Mouse (Mus musculus) kidney, adult 2 months (tissue): ENCODE measurements at regions not wholly inside any gene's neighbourhood (a gene's known extent, or its start where the extent isn't known, plus 50 kb on each side); places are given as distances from the start of the nearest gene placed in this dataset.
A peak's percentile ranks its signal among the peaks of the same experiment; 100 is the strongest.

ENCODE experiments used
- DNase-seq: peaks from one replicate; pipeline ENCODE4 v3.0.0; 2021
- H3K27ac ChIP-seq: fragments of 200-500 bp; 2 replicates; pipeline ENCODE4 v1.5.1; 2012; ENCODE audit warnings: low read depth, low read length, control low read depth, inconsistent platforms; ENCODE audit not compliant: insufficient read depth
- H3K27me3 ChIP-seq: fragments of 200-500 bp; replicated peaks from 2 replicates; pipeline ENCODE4 v1.6.1; 2012; ENCODE audit warnings: mild to moderate bottlenecking, moderate library complexity, low read length, inconsistent platforms; ENCODE audit not compliant: control insufficient read depth, insufficient read depth
- H3K36me3 ChIP-seq: fragments of 200-500 bp; 2 replicates; pipeline ENCODE4 v1.6.1; 2012; ENCODE audit warnings: mild to moderate bottlenecking, moderate library complexity, low read length, inconsistent platforms; ENCODE audit not compliant: control insufficient read depth, insufficient read depth
- H3K4me1 ChIP-seq: fragments of 200-500 bp; 2 replicates; pipeline ENCODE4 v1.6.1; 2011; ENCODE audit warnings: low read length; ENCODE audit not compliant: control insufficient read depth, insufficient read depth
- H3K4me3 ChIP-seq: fragments of 200-500 bp; 2 replicates; pipeline ENCODE4 v1.5.1; 2011; ENCODE audit warnings: mild to moderate bottlenecking, low read depth, low read length, control low read depth; ENCODE audit not compliant: insufficient read depth
- CTCF ChIP-seq: fragments of 200-500 bp; conservative IDR thresholded peaks from 2 replicates; pipeline ENCODE4 v1.5.1; 2011; ENCODE audit warnings: low read depth, mild to moderate bottlenecking, control low read depth, low read length, moderate library complexity, mixed read lengths; ENCODE audit not compliant: insufficient read depth, insufficient read length
- POLR2A ChIP-seq: fragments of 200-500 bp; IDR thresholded peaks from one replicate; pipeline ENCODE4 v1.6.1; 2011; ENCODE audit warnings: low read depth, low read length, control low read depth
- WGBS: fragments of 180-500 bp; shearing (Covaris S2); methylation state at CpG from one replicate; pipeline ENCODE4 v1.1.7; 2018; 5-methylcytosine and 5-hydroxymethylcytosine counted together

DNA sequence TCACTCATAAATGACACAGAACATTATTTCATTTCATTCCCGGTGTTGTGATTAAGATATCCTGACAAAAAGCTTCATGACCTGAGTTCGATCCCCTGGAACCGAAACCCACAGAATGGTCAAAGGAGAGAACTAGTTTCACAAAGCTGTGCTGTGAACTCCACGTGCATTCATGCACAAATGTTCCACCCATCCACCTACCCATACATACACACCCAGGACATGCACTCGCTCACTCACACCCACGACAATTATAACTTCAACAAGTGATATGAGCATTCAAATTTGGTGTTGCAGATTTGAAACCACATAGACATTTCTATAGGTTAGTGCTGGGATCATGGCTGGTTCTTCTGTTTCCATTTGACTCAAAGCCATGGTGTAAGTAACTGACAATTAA lies 243.4 kb downstream of the Gm11361 start:
- no peak overlapping the region for H3K27ac ChIP-seq
- no peaks in the 10 kb centered on the region for H3K27me3 ChIP-seq
- 95% methylated on average over 6 of the region's 6 CpGs for WGBS

DNA sequence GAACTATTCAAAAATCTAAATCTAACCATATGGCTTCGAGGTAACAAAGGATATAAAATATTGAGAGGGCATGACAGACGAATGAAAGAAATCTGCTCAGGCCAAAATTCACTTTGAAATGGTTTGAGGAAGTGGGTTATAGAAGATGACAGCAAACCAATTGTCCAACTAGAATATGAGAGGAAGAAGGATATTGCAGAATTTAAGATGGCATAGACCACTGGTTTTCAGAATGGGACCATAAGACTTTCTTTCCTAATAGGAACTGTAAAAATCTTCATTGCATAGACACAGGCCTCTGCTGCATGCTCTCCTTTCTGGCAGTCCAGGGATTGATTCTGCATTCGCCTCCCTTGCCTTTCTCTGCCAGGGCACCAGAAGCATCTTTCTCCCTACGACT lies 240.2 kb downstream of the Gm11361 start:
- WGBS, result 93% methylated on average over 4 of the region's 4 CpGs
- H3K27ac ChIP-seq, result no peak overlapping the region
- H3K36me3 ChIP-seq, result no peaks in the 10 kb centered on the region
- TF ChIP-seq POLR2A (no peak), CTCF (no peak)
- no peaks in the 10 kb centered on the region for H3K4me1 ChIP-seq
- no peak for DNase-seq
- H3K4me3 ChIP-seq, result no peak overlapping the region
- no peaks in the 10 kb centered on the region for H3K27me3 ChIP-seq

More for the DNA sequence above, 243.4 kb downstream of the Gm11361 start:
- Histone ChIP-seq H3K4me3 (no peak overlapping the region), H3K4me1 (no peaks in the 10 kb centered on the region), H3K36me3 (no peaks in the 10 kb centered on the region)
- no peak for DNase-seq
- TF ChIP-seq CTCF (no peak), POLR2A (no peak)

DNA sequence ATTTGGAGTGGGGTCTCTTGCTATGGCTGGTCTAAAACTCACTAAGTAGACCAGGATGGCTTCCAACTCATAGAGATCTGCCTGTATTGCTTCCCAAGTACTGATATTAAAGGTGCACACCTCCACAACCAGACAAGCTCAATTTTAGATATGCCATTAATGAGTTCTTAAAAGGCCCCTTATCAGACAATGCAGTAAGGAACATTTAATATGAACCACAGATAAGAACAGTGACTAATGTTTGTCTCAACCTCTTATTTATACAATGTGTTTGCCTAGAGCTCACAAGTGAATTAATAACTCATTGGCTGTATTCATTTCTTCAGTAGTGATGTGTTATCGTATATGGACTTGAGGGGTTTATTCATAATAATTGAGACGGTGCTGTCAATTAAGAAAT lies 234.7 kb downstream of the Gm11361 start:
- no peaks in the 10 kb centered on the region for H3K4me1 ChIP-seq
- TF ChIP-seq CTCF, result no peak
- TF ChIP-seq POLR2A, result no peak
- H3K27me3 ChIP-seq, result no peaks in the 10 kb centered on the region
- no peak overlapping the region for H3K27ac ChIP-seq
- H3K36me3 ChIP-seq, result no peaks in the 10 kb centered on the region
- H3K4me3 ChIP-seq, result no peak overlapping the region
- 95% methylated on average over 2 of the region's 2 CpGs for WGBS
- no peak for DNase-seq

DNA sequence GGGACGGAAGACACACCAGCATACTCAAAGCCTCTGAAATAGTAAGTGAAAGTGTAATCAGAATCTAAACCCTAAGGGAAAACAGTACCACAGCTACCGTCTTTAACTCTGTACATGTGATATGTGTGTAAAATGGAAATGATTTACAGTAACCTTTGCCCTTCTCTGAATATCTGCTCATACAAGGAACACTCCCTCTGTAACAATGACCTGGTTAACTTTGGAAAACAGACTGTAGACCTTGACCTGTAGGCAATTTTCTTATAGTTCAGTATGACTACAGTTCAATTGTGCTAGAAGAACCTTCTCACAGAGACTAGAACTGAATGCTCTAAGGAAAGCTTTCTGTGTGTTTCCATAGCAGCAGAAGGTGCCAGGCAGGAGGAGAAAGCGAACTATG lies 226.4 kb downstream of the Gm11361 start:
- no peak overlapping the region for H3K4me3 ChIP-seq
- no peaks in the 10 kb centered on the region for H3K27me3 ChIP-seq
- TF ChIP-seq POLR2A, result no peak
- TF ChIP-seq CTCF, result no peak
- 47% methylated on average over 3 of the region's 3 CpGs for WGBS
- H3K4me1 ChIP-seq, result 0 out of 2 replicates have a peak, but pooled peaks cover 4% of the 10 kb centered on the region
- no peaks in the 10 kb centered on the region for H3K36me3 ChIP-seq
- peak; percentile 44 for DNase-seq
- no peak overlapping the region; the same call in 1 of the 2 replicates for H3K27ac ChIP-seq

DNA sequence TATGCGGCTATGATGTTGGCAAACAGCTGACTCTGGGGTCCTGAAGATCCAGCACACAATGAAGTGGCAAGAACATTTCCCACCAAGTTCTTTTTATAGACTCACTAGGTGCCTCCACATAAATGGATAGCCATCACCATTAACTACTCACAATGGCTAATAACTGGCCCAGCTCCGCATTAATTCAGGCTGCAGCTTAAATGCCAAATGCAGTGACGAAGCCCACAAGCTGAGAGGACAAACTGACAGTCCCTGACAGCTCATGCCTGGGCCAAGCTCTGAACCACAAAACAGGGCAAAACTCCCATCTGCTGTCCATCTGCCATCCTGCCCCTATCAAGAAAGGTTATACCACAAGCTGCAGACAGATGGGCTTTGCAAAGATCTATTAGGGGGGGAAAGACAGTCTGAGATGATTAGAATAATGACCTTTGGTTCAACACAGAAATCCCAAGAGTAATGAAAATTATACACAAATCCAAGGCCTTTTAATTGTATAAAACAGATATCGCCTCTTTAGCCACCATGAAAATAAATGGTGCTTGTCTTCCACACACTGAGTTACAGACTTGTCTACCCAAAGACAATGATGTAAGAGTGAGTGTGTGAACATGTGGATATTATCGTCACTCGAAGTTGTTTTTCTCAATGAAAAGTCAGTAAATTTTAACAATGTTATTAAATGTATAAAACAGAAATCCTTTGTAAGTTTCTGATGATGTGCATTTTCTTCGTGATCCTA lies 224.1 kb downstream of the Gm11361 start:
- WGBS, result 92% methylated on average over 7 of the region's 7 CpGs
- TF ChIP-seq POLR2A, result no peak
- TF ChIP-seq CTCF, result no peak

DNA sequence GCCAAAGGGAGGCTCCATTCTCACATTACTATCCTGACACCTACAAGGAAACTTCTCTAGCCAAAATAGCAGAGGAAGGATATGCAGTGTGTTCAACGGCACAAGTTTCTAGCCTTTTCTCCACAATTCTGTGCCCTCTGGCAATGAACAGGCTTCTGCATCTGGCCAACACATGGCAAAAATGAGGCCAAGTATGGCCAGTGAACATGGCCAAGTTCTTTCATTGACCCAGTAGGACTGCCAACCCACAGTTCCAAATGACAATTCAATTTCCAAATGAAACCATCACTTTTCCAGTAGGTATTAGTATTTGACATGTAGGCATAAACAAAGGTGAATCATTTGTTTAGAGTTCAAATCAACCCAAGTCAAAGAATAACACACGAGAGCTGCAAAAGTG lies 208.8 kb downstream of the Gm11361 start:
- WGBS, result 91% methylated on average over 2 of the region's 2 CpGs
- Histone ChIP-seq H3K4me1 (no peaks in the 10 kb centered on the region), H3K27ac (no peak overlapping the region), H3K4me3 (no peak overlapping the region), H3K27me3 (no peaks in the 10 kb centered on the region), H3K36me3 (no peaks in the 10 kb centered on the region)
- no peak for TF ChIP-seq POLR2A
- no peak for TF ChIP-seq CTCF
- no peak for DNase-seq

More for the DNA sequence above, 224.1 kb downstream of the Gm11361 start:
- H3K4me3 ChIP-seq, result no peak overlapping the region
- no peaks in the 10 kb centered on the region for H3K36me3 ChIP-seq
- H3K27ac ChIP-seq, result no peak overlapping the region
- H3K4me1 ChIP-seq, result 0 out of 2 replicates have a peak, but pooled peaks cover 4% of the 10 kb centered on the region
- no peak for DNase-seq
- H3K27me3 ChIP-seq, result no peaks in the 10 kb centered on the region; the same call in 1 of the 2 replicates

DNA sequence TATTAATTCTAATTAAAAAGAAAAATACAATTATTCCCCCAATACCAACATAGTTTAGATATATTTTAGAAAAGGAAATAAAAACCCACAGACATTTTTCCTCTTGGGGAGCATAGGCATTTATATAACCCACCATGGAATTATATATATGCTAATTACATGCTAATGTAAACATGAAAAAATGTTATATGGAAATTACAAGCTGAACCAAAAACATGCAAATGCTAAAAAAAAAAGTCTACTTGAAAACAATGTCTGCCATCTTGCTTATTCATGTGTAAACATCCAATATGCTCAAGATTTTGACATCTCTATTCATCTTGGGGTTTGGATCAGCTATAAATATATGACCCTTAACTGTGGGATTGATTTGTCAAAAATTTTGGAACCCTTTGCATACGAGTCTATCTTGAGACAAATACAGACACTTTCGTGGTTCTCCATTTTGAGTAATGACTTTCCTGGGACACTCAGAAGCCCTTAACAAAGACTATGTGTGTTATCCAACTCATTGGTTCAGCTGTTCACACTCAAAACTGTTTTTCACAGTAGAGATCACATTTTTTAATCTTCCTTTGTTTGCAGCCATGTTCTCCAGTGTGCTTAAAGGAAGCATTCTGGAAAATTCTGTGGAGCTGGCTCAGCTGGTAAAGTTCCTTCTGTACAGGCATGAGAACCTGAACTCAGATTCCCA lies 208.0 kb downstream of the Gm11361 start:
- no peak for DNase-seq
- Histone ChIP-seq H3K4me3 (no peak overlapping the region), H3K27ac (no peak overlapping the region), H3K36me3 (no peaks in the 10 kb centered on the region), H3K4me1 (no peaks in the 10 kb centered on the region), H3K27me3 (no peaks in the 10 kb centered on the region)
- WGBS, result 94% methylated on average over 2 of the region's 2 CpGs
- no peak for TF ChIP-seq POLR2A
- TF ChIP-seq CTCF, result no peak
